Mouse (Mus musculus) T-helper 17 cell (primary cell): ENCODE results near the gene Tle2.

Experiments used
- in situ Hi-C, 2 experiments: fragments of 300-600 bp; cut with MboI, MseI; formaldehyde crosslinking; loops; 1 replicate in 1 of 2; 2 replicates in 1 of 2; pipeline ENCODE4 v1.15.1; 2025; ENCODE audit warnings: high pct_unique_total_duplicates in 2 of 2

The Tle2 gene

DNA sequence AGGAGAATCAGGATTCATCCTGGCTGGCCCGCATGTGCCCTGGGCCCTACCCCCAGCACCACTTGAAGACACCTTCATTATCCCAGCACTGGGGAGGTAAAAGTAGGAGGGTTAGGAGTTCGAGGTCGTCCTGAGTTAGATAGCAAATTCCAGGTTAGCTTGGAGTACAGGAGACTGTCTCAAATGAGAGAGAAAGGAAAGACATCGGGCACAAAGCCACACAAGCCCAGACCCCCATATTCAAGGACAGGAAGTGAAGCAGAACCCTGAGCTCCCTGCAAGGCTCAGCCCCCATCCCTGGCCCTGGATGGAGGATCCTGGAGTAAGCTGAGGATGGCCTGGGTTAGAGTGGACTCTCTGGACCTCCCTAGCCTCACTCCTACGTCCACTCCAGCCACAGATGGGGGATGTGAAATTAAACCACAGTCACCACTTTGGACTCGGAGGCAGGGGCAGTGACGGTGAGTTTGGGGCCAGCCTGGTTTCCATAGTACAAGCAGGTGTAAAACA lies 27.1 kb downstream of the Tle2 start:
- in situ Hi-C loops = loop anchor here in 1 of 2 experiments (5.0 kb wide), 1 partner anchor 1204 kb away; the partner anchor contains the start of gene Mbd3

DNA sequence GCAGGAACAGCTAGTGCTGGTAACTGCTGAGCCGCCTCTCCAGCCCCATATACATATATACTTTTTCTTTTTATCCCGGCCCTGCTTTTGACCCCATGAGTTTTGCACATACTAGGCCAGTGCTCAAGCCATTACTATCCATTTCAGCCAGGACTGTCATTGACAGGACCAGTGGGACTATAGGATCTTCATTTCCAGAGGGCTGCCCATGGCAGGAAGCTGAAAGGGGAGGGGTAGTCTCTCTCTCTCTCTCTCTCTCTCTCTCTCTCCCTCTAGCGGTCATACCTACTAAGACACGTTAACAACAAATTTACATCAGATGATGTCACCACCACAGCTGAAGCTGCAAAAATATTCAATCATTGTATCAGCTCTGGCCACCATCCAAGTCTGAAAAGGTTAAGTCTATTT lies 28.4 kb downstream of the Tle2 start:
- in situ Hi-C loops = loop anchor here in 1 of 2 experiments (5.0 kb wide), 1 partner anchor 1205 kb away; the partner anchor contains the start of gene Mbd3

DNA sequence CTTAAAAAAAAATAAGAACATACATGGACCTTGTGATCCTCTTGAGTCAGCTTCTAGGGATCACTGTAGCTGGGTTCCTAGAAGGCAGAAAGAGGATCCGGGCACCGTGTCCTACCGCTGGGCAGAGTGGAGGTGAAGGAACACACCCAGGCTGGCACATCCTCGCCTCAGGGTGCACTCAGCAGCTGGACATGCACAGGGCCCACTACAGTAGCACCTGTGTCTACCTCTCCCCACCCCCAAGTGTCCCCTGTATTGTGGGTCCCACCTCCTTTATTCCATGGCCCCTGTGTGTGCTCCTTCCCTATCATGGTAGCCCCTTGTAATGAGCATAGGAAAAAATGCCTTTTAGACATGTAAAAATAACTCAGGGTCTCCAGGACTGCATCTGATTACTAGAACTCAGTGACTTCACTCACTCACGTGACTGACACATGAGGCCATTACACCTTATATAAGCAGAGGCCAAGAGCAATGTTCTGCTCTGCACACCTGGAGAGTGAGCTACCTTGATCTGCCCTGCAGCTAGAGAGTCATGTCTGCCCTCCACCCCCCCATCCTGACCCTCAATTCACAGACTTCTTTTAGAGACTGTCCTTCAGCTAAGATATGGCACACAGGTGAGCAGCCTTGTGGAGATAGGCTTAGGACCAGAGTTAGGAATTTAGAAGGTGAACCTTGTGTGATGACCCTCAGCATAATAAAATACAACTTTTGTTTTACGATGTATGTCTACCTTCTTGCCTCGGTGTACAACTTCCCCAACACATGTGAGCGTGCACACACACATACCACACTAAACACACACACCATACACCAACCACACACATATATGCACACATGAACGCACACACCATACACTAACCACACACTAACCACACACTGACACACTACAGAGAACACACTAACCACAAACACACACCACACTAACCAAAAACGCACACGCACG lies 29.9 kb downstream of the Tle2 start:
- in situ Hi-C loops = loop anchor here in 1 of 2 experiments (5.0 kb wide), 1 partner anchor 1207 kb away; the partner anchor contains the start of gene Mbd3

- in situ Hi-C loops = loop anchor here in 1 of 2 experiments (5.0 kb wide), 2 partner anchors 33 to 1208 kb away; partner anchors contain the start of genes Mbd3 and Tle2
These were observed 30.8 kb downstream of the Tle2 start for GRCm38 (mm10) chr10:81604968-81605665.

DNA sequence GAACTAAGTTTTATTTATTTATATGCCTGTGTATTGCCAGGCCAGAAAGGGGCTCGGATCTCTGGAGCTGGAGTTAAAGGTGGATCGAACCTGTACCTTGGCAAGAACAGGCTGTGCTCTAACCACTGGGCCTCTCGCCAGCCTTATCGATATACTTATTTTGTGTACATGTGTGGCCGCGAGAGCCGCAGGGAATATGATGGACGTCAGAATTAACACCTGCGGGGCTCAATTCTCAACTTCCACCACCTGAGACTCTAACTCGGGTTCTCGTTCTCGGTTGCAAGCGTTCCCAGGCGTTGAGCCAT lies 31.3 kb downstream of the Tle2 start:
- in situ Hi-C loops = loop anchor here in 1 of 2 experiments (5.0 kb wide), 1 partner anchor 33 kb away; the partner anchor contains the start of gene Tle2

DNA sequence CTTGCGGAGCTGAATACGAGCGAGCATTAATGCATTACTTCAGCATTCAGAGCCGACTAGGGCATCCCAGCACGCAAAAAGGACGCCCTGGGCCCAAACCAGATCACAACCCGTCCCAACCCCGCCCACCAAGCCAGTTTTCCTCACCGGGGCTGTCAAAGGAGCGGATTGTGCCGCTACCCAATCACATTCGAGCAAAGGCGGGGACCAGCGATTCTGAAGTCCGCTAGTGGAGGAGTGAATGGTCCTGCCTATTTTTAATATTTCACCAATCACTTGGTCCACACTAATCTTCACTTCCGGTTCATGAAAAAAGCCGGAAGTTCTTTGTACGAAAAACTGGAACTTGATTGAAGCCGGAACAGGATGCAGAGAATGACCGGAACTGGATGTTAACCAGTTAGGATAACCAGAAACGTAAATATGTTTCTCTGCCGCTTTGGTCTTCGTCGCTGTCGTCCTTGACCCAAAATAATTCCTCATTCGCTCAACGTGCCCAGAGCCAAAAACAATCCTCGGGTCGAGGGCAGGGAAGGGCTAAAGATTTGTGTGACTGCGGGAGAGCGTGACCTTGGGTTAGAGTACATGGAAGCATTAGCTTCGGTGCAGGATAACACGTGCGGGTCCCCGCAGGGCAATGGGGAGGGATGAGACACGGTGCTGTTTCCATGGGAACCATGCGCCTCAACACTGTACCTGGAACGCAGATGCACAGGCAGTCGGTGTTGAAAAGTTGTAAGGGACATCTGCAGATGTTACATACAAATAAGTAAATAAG lies 31.8 kb downstream of the Tle2 start, which contains the start of gene BC025920:
TSS of gene BC025920 (plus strand) at position 297 of the 778 bp plus-strand sequence.
- in situ Hi-C loops = loop anchor here in 1 of 2 experiments (5.0 kb wide), 1 partner anchor 34 kb away; the partner anchor contains the start of gene Tle2

GRCm38 (mm10) chr10:81608308-81608707 lies 33.9 kb downstream of the Tle2 start:
- in situ Hi-C loops = loop anchor here in 1 of 2 experiments (5.0 kb wide), 1 partner anchor 36 kb away; the partner anchor contains the start of gene Tle2

GRCm38 (mm10) chr10:81612779-81613178 lies 38.4 kb downstream of the Tle2 start:
- in situ Hi-C loops = no loop called here

DNA sequence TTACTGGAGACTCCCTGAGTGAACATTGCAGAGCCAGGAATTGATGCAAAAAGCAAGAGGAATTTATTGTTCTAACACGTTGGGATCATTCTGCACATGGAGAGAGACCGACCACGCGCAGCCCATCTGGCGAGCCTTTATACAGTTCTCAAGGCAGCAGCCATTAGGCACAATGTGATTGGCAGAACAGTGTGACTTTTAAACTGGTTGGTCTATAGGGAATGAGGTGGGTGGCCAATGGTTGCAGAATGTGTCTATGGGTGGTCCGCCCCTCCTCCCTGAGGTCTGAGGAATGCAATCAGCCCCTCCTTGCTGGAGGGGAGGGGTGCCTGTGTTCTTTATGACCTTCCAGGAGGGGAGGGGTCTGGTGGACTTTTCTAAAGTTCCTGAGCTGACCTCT lies 41.1 kb downstream of the Tle2 start:
- in situ Hi-C loops = no loop called here

DNA sequence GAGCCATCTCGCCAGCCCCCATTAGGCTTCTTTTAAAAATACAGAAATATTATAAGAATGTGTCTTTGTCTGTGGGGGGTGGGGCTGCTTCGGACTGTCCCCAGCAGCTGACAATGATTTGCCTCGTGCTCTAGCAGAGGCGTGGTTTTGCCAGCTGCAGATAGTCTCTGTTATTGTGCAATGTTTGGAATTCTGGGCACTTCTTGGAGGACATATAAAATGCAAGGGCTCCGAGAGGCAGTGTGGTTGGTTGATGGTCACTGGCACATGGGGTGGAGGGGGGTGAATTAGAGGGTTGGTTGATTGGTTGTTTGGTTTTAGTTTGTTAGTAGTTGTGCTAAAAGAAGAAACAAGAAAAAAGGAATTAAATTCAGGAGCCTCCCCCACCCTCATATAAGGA lies 45.6 kb downstream of the Tle2 start:
- in situ Hi-C loops = no loop called here

DNA sequence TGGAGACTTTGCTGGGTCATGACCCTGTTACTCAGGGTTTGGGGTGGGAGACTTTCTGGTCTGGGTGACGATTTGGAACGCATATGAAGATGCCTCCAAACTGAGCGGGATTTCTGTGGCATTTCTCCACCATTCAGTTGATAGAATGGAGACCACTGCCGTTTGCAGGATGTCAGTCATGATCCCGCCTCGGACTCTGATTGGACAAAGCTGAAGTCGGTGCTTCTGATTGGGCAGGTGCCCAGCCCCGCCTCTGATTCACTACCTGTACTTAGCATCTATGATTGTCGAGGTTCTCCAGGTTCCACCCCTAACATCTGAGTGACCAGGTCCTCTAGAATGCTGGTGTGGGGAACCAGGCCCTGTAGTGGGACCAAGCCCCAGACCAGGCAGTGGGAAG lies 46.4 kb downstream of the Tle2 start:
- in situ Hi-C loops = no loop called here

GRCm38 (mm10) chr10:81623441-81623840 lies 49.1 kb downstream of the Tle2 start:
- in situ Hi-C loops = no loop called here

DNA sequence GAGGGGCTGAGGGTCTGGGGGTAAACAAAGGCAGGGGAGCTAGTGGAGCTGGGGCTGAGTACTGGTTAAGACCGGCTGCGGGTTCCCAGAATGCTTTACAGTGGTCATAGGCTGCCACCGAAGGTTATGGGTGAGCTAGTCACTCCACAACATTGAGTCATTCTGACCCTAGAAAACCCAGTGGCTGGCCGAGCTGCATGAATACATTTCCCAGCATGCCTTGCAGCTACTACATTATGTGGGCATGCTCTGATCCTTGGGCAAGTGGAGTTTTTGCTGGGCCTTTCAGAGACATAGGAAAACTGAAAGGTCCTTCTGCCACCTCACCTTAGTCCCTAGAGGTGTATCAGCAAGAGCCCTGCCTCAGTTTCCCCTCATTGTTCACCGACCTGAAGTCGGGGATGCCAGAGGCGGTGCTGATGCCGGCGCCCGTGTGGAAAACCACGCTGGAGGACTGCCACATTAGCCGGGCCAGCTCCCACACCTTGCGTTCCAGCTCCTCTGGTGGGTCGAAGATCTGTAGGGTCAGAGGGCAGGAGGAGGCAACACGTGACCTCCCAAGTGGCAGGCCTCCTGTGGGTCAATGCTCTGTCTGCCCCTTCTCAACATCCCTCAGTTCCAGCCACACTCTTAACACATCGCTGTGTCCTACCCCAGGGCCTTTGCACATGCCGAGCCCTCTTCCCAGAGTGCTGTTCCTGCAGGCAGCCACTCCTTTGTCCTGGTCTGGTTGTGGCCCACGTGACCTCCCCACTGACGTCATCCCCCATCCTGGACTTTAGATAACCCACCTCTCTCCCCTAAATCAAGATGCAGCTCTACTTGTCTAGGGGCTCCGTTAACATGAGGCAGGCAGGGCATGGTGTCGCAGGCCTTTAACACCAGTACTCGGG lies 52.0 kb downstream of the Tle2 start:
- in situ Hi-C loops = loop anchor here (25.0 kb wide), 2 partner anchors 361 to 1161 kb away; no protein-coding TSS in a partner anchor

DNA sequence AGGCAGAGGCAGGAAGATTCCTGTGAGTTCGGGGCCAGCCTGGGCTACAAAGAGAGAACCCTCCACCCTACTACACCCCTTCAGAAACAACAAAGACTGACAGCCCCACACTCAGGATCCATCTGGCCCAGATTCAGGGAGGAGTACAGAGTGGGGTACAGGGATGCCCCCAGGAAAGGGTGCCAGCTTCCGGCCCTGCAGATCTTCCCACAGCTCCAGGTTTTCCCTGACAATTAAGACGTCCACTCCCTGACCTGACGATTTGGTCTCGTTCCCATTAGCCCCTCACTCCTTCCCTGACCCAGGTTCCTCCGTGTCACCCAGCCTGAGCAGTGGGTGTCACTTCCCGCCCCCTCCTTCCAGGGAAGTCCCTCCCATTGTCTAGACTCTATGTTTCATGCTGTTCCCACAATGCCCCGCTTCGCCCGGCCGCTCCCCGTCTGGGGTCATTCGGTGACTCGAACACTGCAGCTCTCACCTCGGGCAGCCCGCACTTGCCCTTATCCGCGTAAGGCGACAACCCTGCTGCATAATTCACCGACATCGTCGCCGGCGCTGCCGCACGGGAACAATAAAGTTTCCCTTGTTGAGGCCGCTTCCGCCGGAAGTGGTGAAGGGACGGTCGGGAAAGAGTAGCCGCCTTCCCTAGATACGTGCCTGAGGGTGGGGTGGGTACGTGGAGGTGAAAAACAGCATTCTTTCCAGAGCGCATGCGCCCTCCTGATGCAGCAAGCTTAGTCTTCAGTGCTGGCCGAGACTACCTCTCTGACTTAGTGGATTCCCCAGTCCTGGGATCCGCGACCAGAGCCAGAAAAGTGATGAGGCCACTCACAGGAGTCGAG lies 52.9 kb downstream of the Tle2 start, which contains the start of gene Sirt6:
TSS of gene Sirt6 (minus strand) at position 804 of the 842 bp plus-strand sequence.
- in situ Hi-C loops = loop anchor here (25.0 kb wide), 2 partner anchors 360 to 1160 kb away; no protein-coding TSS in a partner anchor

DNA sequence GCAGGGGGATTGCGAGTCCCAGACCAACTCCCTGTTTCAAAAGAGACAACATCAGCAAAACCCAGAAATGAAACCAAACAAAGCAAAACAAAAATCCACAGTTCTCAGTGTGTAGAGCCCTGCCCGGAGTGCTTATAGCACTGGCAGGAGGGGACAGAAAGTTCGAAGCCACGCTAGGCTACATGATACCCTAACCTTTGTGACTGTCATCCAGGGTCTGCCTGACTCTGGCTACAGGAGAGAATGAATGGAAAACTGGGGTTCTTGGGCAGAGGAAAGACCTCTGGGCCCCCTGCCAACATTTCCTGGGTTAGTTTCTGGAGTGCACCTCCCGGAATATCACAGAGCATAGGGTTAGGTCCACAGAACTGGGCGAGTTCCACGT lies 53.5 kb downstream of the Tle2 start:
- in situ Hi-C loops = loop anchor here (25.0 kb wide), 2 partner anchors 359 to 1159 kb away; no protein-coding TSS in a partner anchor

- in situ Hi-C loops = loop anchor here (25.0 kb wide), 2 partner anchors 359 to 1159 kb away; no protein-coding TSS in a partner anchor
These were observed 54.0 kb downstream of the Tle2 start, which contains the start of gene Ankrd24 for GRCm38 (mm10) chr10:81628390-81628789. TSS of gene Ankrd24 (plus strand) at chr10:81628540.

DNA sequence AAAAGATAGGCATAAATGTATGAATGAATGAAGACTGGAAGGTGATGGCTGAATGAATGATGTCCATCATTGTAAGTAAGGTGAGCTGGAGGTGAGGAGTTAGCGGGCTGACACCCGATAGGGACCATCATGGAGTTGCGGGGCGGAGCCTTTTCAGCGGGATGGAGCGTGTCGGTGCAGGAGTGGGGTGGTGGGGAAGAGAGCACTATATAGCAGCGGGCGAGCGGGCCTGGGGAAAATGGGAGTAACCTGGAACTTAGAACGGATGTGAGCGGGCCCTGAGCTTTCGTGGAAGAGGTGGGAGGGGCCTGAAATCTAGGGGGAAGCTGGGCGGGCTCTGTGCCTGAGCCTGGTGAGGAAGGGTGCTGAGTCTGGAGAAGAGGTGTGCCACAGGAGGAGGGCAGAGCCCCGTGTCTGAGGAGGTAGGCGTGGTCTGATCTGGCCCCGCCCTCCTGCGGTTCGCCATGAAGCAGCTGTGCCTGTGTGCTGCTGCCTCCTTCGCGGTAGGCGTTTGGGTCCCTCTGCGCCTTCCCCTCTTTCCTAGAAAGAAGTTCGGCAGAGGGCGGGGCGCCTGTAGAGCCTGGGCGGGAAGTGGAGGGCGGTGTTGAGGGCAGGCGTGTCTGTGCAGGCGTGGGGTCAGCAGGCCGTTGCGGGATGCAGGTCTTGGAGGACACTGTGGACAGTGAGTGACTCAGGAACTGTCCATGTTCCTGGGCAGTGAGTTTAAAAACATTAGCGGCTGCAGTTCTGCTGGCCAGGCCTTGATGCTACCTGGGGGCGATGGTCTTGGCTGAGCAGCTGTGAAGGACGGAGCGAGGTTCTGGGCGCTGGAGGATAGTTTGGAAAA lies 59.1 kb downstream of the Tle2 start:
- in situ Hi-C loops = loop anchor here (25.0 kb wide), 2 partner anchors 354 to 1154 kb away; no protein-coding TSS in a partner anchor
